Mouse (Mus musculus) MEL (cell line): Measurements from ENCODE around the gene Stil. TPM values are rescaled to one million over a fixed set of nuclear protein-coding genes. Genes with fewer than 3 reads are reported as not detected.

Source experiments
- DNase-seq: peaks from one replicate; pipeline ENCODE4 v3.0.0; 2011; ENCODE audit warnings: low read depth, low spot score
- H3K27ac ChIP-seq: 2 replicates; pipeline ENCODE4 v1.5.1; 2012; ENCODE audit warnings: low read depth, mild to moderate bottlenecking, control low read depth, low read length, moderate library complexity; ENCODE audit not compliant: control insufficient read depth
- H3K27me3 ChIP-seq, 2 experiments: fragments of 150-350 bp in 1 of 2; sonication (generic) in 1 of 2; 2 replicates each; pipeline ENCODE4 v1.6.1; 2012; ENCODE audit warnings: low read length in 2 of 2, mild to moderate bottlenecking in 2 of 2, improper control_type of control experiment in 1 of 2, moderate library complexity in 1 of 2; ENCODE audit not compliant: insufficient read depth in 2 of 2, control insufficient read depth in 1 of 2
- H3K36me3 ChIP-seq, 2 experiments: 2 replicates each; pipeline ENCODE4 v1.6.1; 2012 to 2014; ENCODE audit warnings: low read length in 2 of 2, improper control_type of control experiment in 1 of 2, inconsistent platforms in 1 of 2, mild to moderate bottlenecking in 1 of 2; ENCODE audit not compliant: insufficient read depth in 2 of 2, control insufficient read depth in 1 of 2
- H3K4me1 ChIP-seq, 2 experiments: fragments of 150-350 bp in 1 of 2; sonication (generic) in 1 of 2; 2 replicates each; pipeline ENCODE4 v1.6.1; 2012; ENCODE audit warnings: low read length in 2 of 2, improper control_type of control experiment in 1 of 2, mild to moderate bottlenecking in 1 of 2; ENCODE audit not compliant: insufficient read depth in 2 of 2, control insufficient read depth in 1 of 2
- H3K4me3 ChIP-seq, 2 experiments: fragments of 150-350 bp in 1 of 2; sonication (generic) in 1 of 2; 2 replicates each; pipeline ENCODE4 v1.5.1; 2012; ENCODE audit warnings: low read depth in 2 of 2, low read length in 2 of 2, mild to moderate bottlenecking in 2 of 2, moderate library complexity in 2 of 2, control low read depth in 1 of 2, improper control_type of control experiment in 1 of 2; ENCODE audit not compliant: control insufficient read depth in 1 of 2, insufficient read depth in 1 of 2
- H3K79me2 ChIP-seq: 2 replicates; pipeline ENCODE4 v1.6.1; 2012; ENCODE audit warnings: mild to moderate bottlenecking, low read length, moderate library complexity; ENCODE audit not compliant: control insufficient read depth, poor library complexity, insufficient read depth
- H3K9ac ChIP-seq: 2 replicates; pipeline ENCODE4 v1.6.1; 2012; ENCODE audit warnings: low read depth, mild to moderate bottlenecking, control low read depth, low read length, moderate library complexity; ENCODE audit not compliant: control insufficient read depth, poor library complexity, severe bottlenecking
- H3K9me3 ChIP-seq: fragments of 150-350 bp; sonication (generic); replicated peaks from 2 replicates; pipeline ENCODE4 v1.6.1; 2012; ENCODE audit warnings: mild to moderate bottlenecking, low read length, improper control_type of control experiment, moderate library complexity; ENCODE audit not compliant: insufficient read depth
- BHLHE40 ChIP-seq: IDR thresholded peaks from 2 replicates; pipeline ENCODE4 v1.6.1; 2012; ENCODE audit warnings: low read depth, mild to moderate bottlenecking, inconsistent platforms, low read length, improper control_type of control experiment, borderline replicate concordance
- CHD2 ChIP-seq: IDR thresholded peaks from 2 replicates; pipeline ENCODE4 v1.6.1; 2011; ENCODE audit warnings: low read length, improper control_type of control experiment
- CTCF ChIP-seq, 3 experiments: IDR thresholded peaks in 2 of 3; conservative IDR thresholded peaks in 1 of 3; 2 replicates each; pipeline ENCODE4 v1.5.1; 2011 to 2012; ENCODE audit warnings: low read length in 3 of 3, low read depth in 2 of 3, mild to moderate bottlenecking in 2 of 3, improper control_type of control experiment in 1 of 3, inconsistent platforms in 1 of 3, mixed read lengths in 1 of 3, moderate library complexity in 1 of 3; ENCODE audit not compliant: control insufficient read depth in 1 of 3, insufficient read depth in 1 of 3, poor library complexity in 1 of 3, severe bottlenecking in 1 of 3
- E2F4 ChIP-seq: IDR thresholded peaks from 2 replicates; pipeline ENCODE4 v1.6.1; 2011; ENCODE audit warnings: low read depth, low read length, improper control_type of control experiment, borderline replicate concordance
- ELF1 ChIP-seq: IDR thresholded peaks from 2 replicates; pipeline ENCODE4 v1.6.1; 2014; ENCODE audit warnings: low read depth, mild to moderate bottlenecking, inconsistent platforms, low read length, improper control_type of control experiment, moderate library complexity
- EP300 ChIP-seq, 2 experiments: IDR thresholded peaks; 2 replicates each; pipeline ENCODE4 v1.6.1; 2011; ENCODE audit warnings: improper control_type of control experiment in 2 of 2, low read length in 2 of 2, low read depth in 1 of 2, mild to moderate bottlenecking in 1 of 2
- ETS1 ChIP-seq: IDR thresholded peaks from 2 replicates; pipeline ENCODE4 v1.6.1; 2012; ENCODE audit warnings: low read depth, mild to moderate bottlenecking, inconsistent platforms, low read length, improper control_type of control experiment, moderate library complexity
- HCFC1 ChIP-seq: IDR thresholded peaks from 2 replicates; pipeline ENCODE4 v1.6.1; 2012; ENCODE audit warnings: low read depth, mild to moderate bottlenecking, inconsistent platforms, low read length, improper control_type of control experiment, moderate library complexity
- JUND ChIP-seq: IDR thresholded peaks from 2 replicates; pipeline ENCODE4 v1.6.1; 2011; ENCODE audit warnings: low read depth, mild to moderate bottlenecking, improper control_type of control experiment, low read length
- KAT2A ChIP-seq: conservative IDR thresholded peaks from 2 replicates; pipeline ENCODE4 v1.6.1; 2012; ENCODE audit warnings: low read depth, low read length, improper control_type of control experiment, inconsistent platforms
- MAFK ChIP-seq: IDR thresholded peaks from 2 replicates; pipeline ENCODE4 v1.6.1; 2011; ENCODE audit warnings: low read depth, mild to moderate bottlenecking, low read length, improper control_type of control experiment, borderline replicate concordance
- MAX ChIP-seq: IDR thresholded peaks from 2 replicates; pipeline ENCODE4 v1.6.1; 2011; ENCODE audit warnings: low read length, improper control_type of control experiment
- MAZ ChIP-seq: IDR thresholded peaks from 2 replicates; pipeline ENCODE4 v1.6.1; 2012; ENCODE audit warnings: low read depth, mild to moderate bottlenecking, inconsistent platforms, low read length, improper control_type of control experiment
- MEF2A ChIP-seq: IDR thresholded peaks from 2 replicates; pipeline ENCODE4 v1.6.1; 2014; ENCODE audit warnings: low read depth, mild to moderate bottlenecking, inconsistent platforms, low read length, improper control_type of control experiment; ENCODE audit not compliant: poor library complexity, insufficient replicate concordance, severe bottlenecking; ENCODE audit errors: extremely low read depth
- MXI1 ChIP-seq: IDR thresholded peaks from 2 replicates; pipeline ENCODE4 v1.6.1; 2011; ENCODE audit warnings: mild to moderate bottlenecking, low read depth, low read length, improper control_type of control experiment
- MYB ChIP-seq: IDR thresholded peaks from 2 replicates; pipeline ENCODE4 v1.6.1; 2011; ENCODE audit warnings: mild to moderate bottlenecking, low read depth, low read length, improper control_type of control experiment
- MYC ChIP-seq: IDR thresholded peaks from 2 replicates; pipeline ENCODE4 v1.6.1; 2011; ENCODE audit warnings: low read depth, mild to moderate bottlenecking, low read length, improper control_type of control experiment, moderate library complexity
- NELFE ChIP-seq: IDR thresholded peaks from 2 replicates; pipeline ENCODE4 v1.6.1; 2011; ENCODE audit warnings: low read depth, low read length, improper control_type of control experiment
- NRF1 ChIP-seq: IDR thresholded peaks from 2 replicates; pipeline ENCODE4 v1.6.1; 2014; ENCODE audit warnings: low read depth, mild to moderate bottlenecking, inconsistent platforms, low read length, improper control_type of control experiment, moderate library complexity; ENCODE audit not compliant: poor library complexity, insufficient read depth, severe bottlenecking
- POLR2A ChIP-seq, 2 experiments: IDR thresholded peaks; 2 replicates each; pipeline ENCODE4 v1.6.1; 2011 to 2012; ENCODE audit warnings: low read length in 2 of 2, mild to moderate bottlenecking in 2 of 2, control low read depth in 1 of 2, improper control_type of control experiment in 1 of 2, low read depth in 1 of 2, moderate library complexity in 1 of 2; ENCODE audit not compliant: control insufficient read depth in 1 of 2, insufficient read depth in 1 of 2, poor library complexity in 1 of 2
- POLR2AphosphoS5 ChIP-seq: IDR thresholded peaks from 2 replicates; pipeline ENCODE4 v1.6.1; 2012; ENCODE audit warnings: low read depth, borderline replicate concordance, mild to moderate bottlenecking, inconsistent platforms, low read length, moderate library complexity, mixed read lengths
- RAD21 ChIP-seq: IDR thresholded peaks from 2 replicates; pipeline ENCODE4 v1.6.1; 2011; ENCODE audit warnings: mild to moderate bottlenecking, low read depth, low read length, improper control_type of control experiment
- RCOR1 ChIP-seq: IDR thresholded peaks from 2 replicates; pipeline ENCODE4 v1.6.1; 2012; ENCODE audit warnings: low read depth, mild to moderate bottlenecking, inconsistent platforms, low read length, improper control_type of control experiment
- SIN3A ChIP-seq: IDR thresholded peaks from 2 replicates; pipeline ENCODE4 v1.6.1; 2012; ENCODE audit warnings: low read length, improper control_type of control experiment, inconsistent platforms
- TAL1 ChIP-seq: IDR thresholded peaks from 2 replicates; pipeline ENCODE4 v1.6.1; 2012; ENCODE audit warnings: mild to moderate bottlenecking, inconsistent platforms, low read length, moderate library complexity, mixed read lengths
- TBP ChIP-seq: IDR thresholded peaks from 2 replicates; pipeline ENCODE4 v1.8.0; 2011; ENCODE audit warnings: low read depth, low read length, improper control_type of control experiment
- TCF12 ChIP-seq: IDR thresholded peaks from 2 replicates; pipeline ENCODE4 v1.6.1; 2014; ENCODE audit warnings: low read depth, mild to moderate bottlenecking, inconsistent platforms, low read length, improper control_type of control experiment, moderate library complexity
- UBTF ChIP-seq: IDR thresholded peaks from 2 replicates; pipeline ENCODE4 v1.6.1; 2012; ENCODE audit warnings: low read depth, mild to moderate bottlenecking, inconsistent platforms, low read length, improper control_type of control experiment, moderate library complexity, borderline replicate concordance; ENCODE audit not compliant: insufficient read depth
- USF1 ChIP-seq: IDR thresholded peaks from 2 replicates; pipeline ENCODE4 v1.6.1; 2014; ENCODE audit warnings: low read depth, mild to moderate bottlenecking, inconsistent platforms, low read length, improper control_type of control experiment, moderate library complexity
- USF2 ChIP-seq, 2 experiments: IDR thresholded peaks; 2 replicates each; pipeline ENCODE4 v1.6.1; 2011 to 2012; ENCODE audit warnings: improper control_type of control experiment in 2 of 2, low read length in 2 of 2, borderline replicate concordance in 1 of 2, inconsistent platforms in 1 of 2, low read depth in 1 of 2, mild to moderate bottlenecking in 1 of 2; ENCODE audit not compliant: insufficient read depth in 1 of 2
- ZC3H11A ChIP-seq: IDR thresholded peaks from 2 replicates; pipeline ENCODE4 v1.6.1; 2012; ENCODE audit warnings: low read depth, mild to moderate bottlenecking, inconsistent platforms, low read length, improper control_type of control experiment
- polyA plus RNA-seq, 2 experiments: library from polyadenylated mRNA; stranded (reverse) in 1 of 2; unstranded in 1 of 2; fragments of >175 nt in 1 of 2; fragments of >200 nt in 1 of 2; gene quantifications; 2 replicates each; pipeline versions ENCODE4 v1.2.1 to v1.2.4; 2012; ENCODE audit warnings: low replicate concordance in 2 of 2, low read depth in 1 of 2; ENCODE audit not compliant: insufficient read length in 2 of 2, insufficient read depth in 1 of 2, missing spikeins in 1 of 2
- total RNA-seq: library from RNA; depleted of rRNA; stranded (reverse); fragments of 300-350 nt; gene quantifications from 2 replicates; pipeline ENCODE4 v1.2.3, GENCODE M21; 2012; rRNA removed

Stil gene
- total RNA-seq (5.0 and 5.9 TPM in 2 replicates), polyA plus RNA-seq (1 to 10 TPM in 1 of 2 experiments, not detected in 1; 9.1 TPM)

GRCm38 (mm10) chr4:114999773-115000428, at the start of gene Stil:
Gene Stil (plus strand): TSS chr4:115000159.
- Histone ChIP-seq H3K27me3 (no peaks in the 10 kb centered on the region), H3K4me3 (peak within 1 kb of the TSS; percentile 82 to 93), H3K36me3 (peaks cover 3 to 15% of the 10 kb centered on the region in 2 experiments), H3K4me1 (peaks cover 0 to 11% of the 10 kb centered on the region in 2 experiments; a peak in 3 of 4 replicates), H3K9me3 (no peaks in the 10 kb centered on the region), H3K27ac (peak within 1 kb of the TSS; percentile 80), H3K9ac (peak within 1 kb of the TSS; percentile 92), H3K79me2 (peaks cover 14% of the 10 kb centered on the region)
- peak; percentile 98 for DNase-seq
- TF ChIP-seq CTCF (IDR thresholded peaks at IDR 0.05 in 2 of 3, conservative IDR thresholded peaks at IDR 0.05 in 1 of 3; ENCODE audit: control insufficient read depth in 1 of 3, insufficient read depth in 1 of 3, low read depth in 2 of 3, low read length in 3 of 3, poor library complexity in 1 of 3, severe bottlenecking in 1 of 3) (no peak), MXI1 (peak; percentile 52; the same call in 1 of the 2 replicates), POLR2A (IDR thresholded peaks at IDR 0.05; ENCODE audit: control insufficient read depth in 1 of 2, insufficient read depth in 1 of 2, low read depth in 1 of 2, low read length in 2 of 2, poor library complexity in 1 of 2) (peak; percentile 50 to 78; a peak in 2 of 4 replicates), MYB (peak; percentile 77), TAL1 (no peak), HCFC1 (peak; percentile 72), MAX (peak; percentile 54; the same call in 1 of the 2 replicates), E2F4 (peak; percentile 93), BHLHE40 (no peak), MAZ (no peak), MAFK (no peak), ETS1 (peak; percentile 16; the same call in 1 of the 2 replicates), SIN3A (peak; percentile 92), MYC (no peak), JUND (no peak), POLR2AphosphoS5 (no peak), RCOR1 (peak; percentile 84), ZC3H11A (no peak), CHD2 (no peak), TCF12 (peak; percentile 4; the same call in 1 of the 2 replicates), UBTF (0 out of 2 replicates have a peak, but pooled peaks have one; percentile 51), RAD21 (no peak), TBP (0 out of 2 replicates have a peak, but pooled peaks have one; percentile 49), MEF2A (no peak), USF1 (0 out of 2 replicates have a peak, but pooled peaks have one; percentile 27), NELFE (peak; percentile 75), NRF1 (peak; percentile 77), ELF1 (peak; percentile 71), KAT2A (peak; percentile 32), USF2 (IDR thresholded peaks at IDR 0.05; ENCODE audit: borderline replicate concordance in 1 of 2, insufficient read depth in 1 of 2, low read depth in 1 of 2, low read length in 2 of 2) (no peak), EP300 (IDR thresholded peaks at IDR 0.05; ENCODE audit: low read depth in 1 of 2, low read length in 2 of 2) (peak in 1 of 2 experiments; percentile 32; a peak in 1 of 4 replicates)
